Mouse (Mus musculus) CH12.LX (cell line): ENCODE data around the gene Artn.

ENCODE experiments used
- CTCF ChIP-seq, 2 experiments: IDR thresholded peaks in 1 of 2; conservative IDR thresholded peaks in 1 of 2; 2 replicates each; pipeline ENCODE4 v1.5.1; 2011 to 2012; ENCODE audit warnings: low read depth in 2 of 2, low read length in 2 of 2, improper control_type of control experiment in 1 of 2, inconsistent platforms in 1 of 2, mild to moderate bottlenecking in 1 of 2, moderate library complexity in 1 of 2
- MAX ChIP-seq: IDR thresholded peaks from 2 replicates; pipeline ENCODE4 v1.6.1; 2011; ENCODE audit warnings: low read length, improper control_type of control experiment
- POLR2A ChIP-seq: IDR thresholded peaks from 2 replicates; pipeline ENCODE4 v1.6.1; 2011; ENCODE audit warnings: low read depth, mild to moderate bottlenecking, improper control_type of control experiment, low read length
- UBTF ChIP-seq: IDR thresholded peaks from 2 replicates; pipeline ENCODE4 v1.6.1; 2012; ENCODE audit warnings: low read depth, mild to moderate bottlenecking, inconsistent platforms, low read length, improper control_type of control experiment, moderate library complexity
- USF1 ChIP-seq: IDR thresholded peaks from 2 replicates; pipeline ENCODE4 v1.6.1; 2014; ENCODE audit warnings: low read depth, mild to moderate bottlenecking, inconsistent platforms, low read length, improper control_type of control experiment

GRCm38 (mm10) chr4:117885994-117886393 is 43.6 kb downstream of the Artn start:
- TF ChIP-seq POLR2A (no peak), MAX (no peak), UBTF (no peak), USF1 (no peak), CTCF (conservative IDR thresholded peaks at IDR 0.05 in 1 of 2, IDR thresholded peaks at IDR 0.05 in 1 of 2; ENCODE audit: low read depth in 2 of 2, low read length in 2 of 2) (no peak)
